Mouse (Mus musculus): Measurements from ENCODE around the gene Sh2d1a. TPM values are rescaled to one million over a fixed set of nuclear protein-coding genes. Genes with fewer than 3 reads are reported as not detected.

Sh2d1a gene
- 17.0 to 76.0 TPM (median 21.6 TPM) in 3 replicates for total RNA-seq (2017)

- ATAC-seq (replicated peaks; ENCODE audit: insufficient number of reproducible peaks, low FRiP score, low TSS enrichment, poor library complexity, severe bottlenecking): no peak
These were observed at the start of gene Sh2d1a for GRCm38 (mm10) chrX:42502291-42503043. Sh2d1a (plus strand) TSS chrX:42502453.

DNA sequence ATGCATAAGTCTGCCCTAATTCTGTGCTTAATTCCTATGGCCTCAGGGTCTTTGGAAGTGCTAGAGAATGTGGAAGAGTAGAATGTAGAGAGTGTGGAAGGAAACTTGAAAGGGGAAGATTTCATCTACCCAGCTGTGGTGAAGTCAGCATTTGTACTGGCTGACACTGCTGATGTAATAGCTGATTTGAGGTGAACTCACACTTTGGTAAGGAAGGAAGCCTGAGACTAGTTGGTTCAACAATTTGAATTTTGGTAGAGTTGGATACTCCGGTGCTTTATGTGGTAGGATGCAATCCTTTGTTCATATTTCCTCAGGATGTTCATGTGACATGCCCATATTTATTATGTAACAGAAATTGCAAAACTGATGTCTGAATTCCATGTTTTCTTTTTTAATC is 49.3 kb upstream of the Sh2d1a start:
- ATAC-seq (replicated peaks; ENCODE audit: insufficient number of reproducible peaks, low FRiP score, low TSS enrichment, poor library complexity, severe bottlenecking): no peak

GRCm38 (mm10) chrX:42454533-42454932 is 47.7 kb upstream of the Sh2d1a start:
- no peak for ATAC-seq (replicated peaks; ENCODE audit: insufficient number of reproducible peaks, low FRiP score, low TSS enrichment, poor library complexity, severe bottlenecking)

DNA sequence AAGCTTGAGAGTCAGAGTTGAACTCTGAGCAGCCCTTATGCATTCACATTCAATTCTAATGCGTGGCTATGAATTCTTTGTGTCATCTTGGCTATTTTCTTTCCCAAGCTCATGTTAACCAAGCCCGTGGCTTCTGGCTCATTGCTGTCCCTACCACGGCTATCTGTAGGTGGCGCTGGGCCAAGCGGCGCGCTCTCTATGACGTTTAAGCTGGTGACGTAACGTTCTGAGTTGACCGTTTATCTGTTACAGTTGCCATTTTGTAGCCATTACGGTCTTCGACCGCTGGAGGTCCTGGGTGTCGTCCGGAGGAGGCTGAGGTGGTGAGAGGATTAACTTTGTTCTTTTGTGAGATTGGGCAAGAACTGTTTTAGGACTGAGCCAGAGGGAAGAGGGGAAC is 12.8 kb upstream of the Sh2d1a start, which contains the start of gene Tex13c2:
Gene Tex13c2, plus strand, starts transcription at position 246 of the 400 bp plus-strand sequence.
- ATAC-seq (replicated peaks; ENCODE audit: insufficient number of reproducible peaks, low FRiP score, low TSS enrichment, poor library complexity, severe bottlenecking): no peak

DNA sequence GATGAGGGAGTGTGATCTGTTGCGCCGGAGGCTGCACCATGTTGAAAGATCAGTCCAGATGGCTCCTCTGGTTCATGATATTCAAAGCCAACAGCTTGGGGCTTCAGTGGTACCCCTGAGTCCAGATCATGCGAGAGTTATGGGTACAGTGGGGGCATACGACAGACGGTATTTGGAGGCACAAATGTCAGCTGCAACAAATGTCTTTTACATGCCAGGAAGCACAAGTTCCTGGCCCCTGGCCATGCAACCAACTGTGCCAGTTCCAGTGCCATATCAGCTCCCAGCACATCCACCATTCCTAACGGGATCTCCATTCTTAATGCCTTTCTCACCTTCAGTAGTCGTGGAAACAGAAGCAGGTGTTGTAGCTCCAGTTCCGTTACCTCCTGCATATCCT is 11.9 kb upstream of the Sh2d1a start:
- ATAC-seq (replicated peaks; ENCODE audit: insufficient number of reproducible peaks, low FRiP score, low TSS enrichment, poor library complexity, severe bottlenecking): no peak

GRCm38 (mm10) chrX:42500538-42500937 is 1.7 kb upstream of the Sh2d1a start:
- no peak for ATAC-seq (replicated peaks; ENCODE audit: insufficient number of reproducible peaks, low FRiP score, low TSS enrichment, poor library complexity, severe bottlenecking)

GRCm38 (mm10) chrX:42511105-42511504 is 8.9 kb downstream of the Sh2d1a start:
- ATAC-seq (replicated peaks; ENCODE audit: insufficient number of reproducible peaks, low FRiP score, low TSS enrichment, poor library complexity, severe bottlenecking): no peak

DNA sequence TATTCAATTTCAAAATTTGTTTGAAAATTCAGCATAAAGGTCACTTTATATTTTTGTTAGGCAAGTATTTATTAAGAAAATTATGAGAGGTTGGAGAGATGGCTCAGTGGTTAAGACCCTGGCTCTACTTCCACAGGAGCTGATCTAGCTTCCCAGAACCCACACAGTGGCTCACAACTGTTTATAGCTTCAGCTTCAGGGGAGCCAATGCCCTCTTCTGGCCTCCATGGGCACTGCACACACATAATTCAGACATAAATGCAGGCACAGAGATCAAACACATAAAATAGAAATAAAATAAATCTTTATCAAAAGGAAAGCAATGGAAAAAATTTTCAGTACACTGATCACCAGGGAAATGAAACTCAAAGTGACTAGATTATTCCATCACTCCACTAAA is 10.3 kb downstream of the Sh2d1a start:
- ATAC-seq (replicated peaks; ENCODE audit: insufficient number of reproducible peaks, low FRiP score, low TSS enrichment, poor library complexity, severe bottlenecking): no peak

DNA sequence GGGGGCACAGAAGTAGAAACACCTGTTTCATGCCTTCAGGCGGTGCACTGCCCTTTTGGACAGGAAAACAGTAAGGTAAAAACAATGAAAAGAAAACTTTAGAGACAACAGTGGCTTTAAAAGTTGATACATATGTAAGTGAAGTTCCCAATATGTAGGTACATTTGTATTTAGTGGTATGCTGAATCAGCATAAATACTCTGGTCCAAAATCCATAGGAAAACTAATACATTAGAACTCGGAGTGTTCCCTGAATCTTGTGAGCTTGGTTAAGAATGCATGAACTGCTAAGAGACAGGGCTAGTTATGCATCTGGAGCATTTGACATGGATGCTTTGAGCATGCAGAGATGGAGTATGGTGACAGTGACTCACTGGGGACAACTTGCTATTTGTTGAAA is 20.6 kb downstream of the Sh2d1a start:
- ATAC-seq (replicated peaks; ENCODE audit: insufficient number of reproducible peaks, low FRiP score, low TSS enrichment, poor library complexity, severe bottlenecking): no peak

DNA sequence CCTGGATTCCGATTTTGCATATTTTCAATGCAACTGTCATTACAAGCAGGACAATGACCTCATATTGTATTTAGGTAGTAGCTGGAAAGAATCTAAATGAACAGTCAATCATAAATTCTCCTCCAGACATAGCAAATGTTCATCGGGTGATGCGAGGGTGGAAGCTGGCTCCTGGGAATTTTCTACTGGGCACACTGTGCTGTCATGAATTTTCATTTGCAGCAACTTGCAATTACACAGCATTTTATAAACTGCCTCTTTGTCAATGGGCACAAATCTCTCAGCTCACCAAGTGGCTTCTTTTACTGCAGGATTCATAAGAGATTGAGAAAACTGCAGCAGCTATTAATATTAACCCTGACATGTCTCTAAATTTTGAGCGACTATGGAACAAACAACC is 28.4 kb downstream of the Sh2d1a start:
- no peak for ATAC-seq (replicated peaks; ENCODE audit: insufficient number of reproducible peaks, low FRiP score, low TSS enrichment, poor library complexity, severe bottlenecking)

GRCm38 (mm10) chrX:42540030-42540755 is 37.9 kb downstream of the Sh2d1a start:
- no peak for ATAC-seq (replicated peaks; ENCODE audit: insufficient number of reproducible peaks, low FRiP score, low TSS enrichment, poor library complexity, severe bottlenecking)

DNA sequence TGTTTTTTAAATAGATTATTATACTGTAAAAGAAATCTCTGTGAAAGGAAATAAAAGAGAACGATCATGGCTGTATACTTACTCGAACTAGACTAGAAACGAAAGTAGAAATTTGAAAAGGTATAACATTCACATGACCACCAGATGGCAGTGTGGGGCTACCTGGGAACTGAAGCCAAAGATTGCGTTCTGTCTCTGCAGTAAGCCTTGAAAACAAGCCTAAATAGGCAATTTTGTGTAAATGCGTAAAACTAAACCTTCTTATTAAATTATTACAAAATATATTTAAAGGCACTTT is 38.5 kb downstream of the Sh2d1a start:
- no peak for ATAC-seq (replicated peaks; ENCODE audit: insufficient number of reproducible peaks, low FRiP score, low TSS enrichment, poor library complexity, severe bottlenecking)

DNA sequence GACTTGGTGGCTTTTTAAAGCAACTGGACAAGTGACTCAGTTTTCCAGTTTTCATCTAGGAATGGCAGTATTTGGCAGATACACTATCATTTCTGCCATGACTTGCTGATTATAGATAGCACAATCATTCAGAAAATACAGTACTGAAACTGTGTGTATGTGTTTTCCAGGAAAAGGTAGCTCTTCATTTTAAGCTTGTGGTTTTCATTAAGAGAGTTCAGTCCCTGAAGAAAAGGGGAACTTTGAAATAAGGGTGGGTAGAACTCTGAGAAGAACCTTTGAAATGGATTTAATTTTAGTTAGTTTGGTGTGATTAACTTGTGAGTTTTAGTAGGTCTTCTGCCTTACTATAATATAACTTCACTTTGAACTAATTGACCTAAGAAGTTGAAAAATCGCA is 42.8 kb downstream of the Sh2d1a start:
- ATAC-seq (replicated peaks; ENCODE audit: insufficient number of reproducible peaks, low FRiP score, low TSS enrichment, poor library complexity, severe bottlenecking): no peak

DNA sequence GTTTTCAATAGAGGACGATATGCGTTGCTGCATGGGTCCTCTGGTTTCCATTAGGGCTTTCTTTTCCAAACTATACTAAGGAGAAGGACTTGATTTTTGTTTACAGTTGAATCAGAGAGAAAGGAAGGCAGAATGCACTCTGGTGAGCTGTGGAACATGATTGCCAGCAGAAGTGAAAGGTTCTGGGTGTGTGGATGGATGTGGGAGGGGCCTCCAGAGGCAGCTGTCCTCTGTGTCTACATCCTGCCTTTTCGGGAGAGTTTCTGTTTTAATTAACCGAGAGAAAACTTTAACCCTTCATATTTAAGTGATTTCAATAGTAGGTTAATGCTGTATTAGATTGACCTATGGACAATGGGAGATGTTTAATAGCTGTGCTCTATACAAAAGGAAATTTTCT is 46.3 kb downstream of the Sh2d1a start:
- no peak for ATAC-seq (replicated peaks; ENCODE audit: insufficient number of reproducible peaks, low FRiP score, low TSS enrichment, poor library complexity, severe bottlenecking)

GRCm38 (mm10) chrX:42557284-42557683 is 55.0 kb downstream of the Sh2d1a start:
- no peak for ATAC-seq (replicated peaks; ENCODE audit: insufficient number of reproducible peaks, low FRiP score, low TSS enrichment, poor library complexity, severe bottlenecking)

DNA sequence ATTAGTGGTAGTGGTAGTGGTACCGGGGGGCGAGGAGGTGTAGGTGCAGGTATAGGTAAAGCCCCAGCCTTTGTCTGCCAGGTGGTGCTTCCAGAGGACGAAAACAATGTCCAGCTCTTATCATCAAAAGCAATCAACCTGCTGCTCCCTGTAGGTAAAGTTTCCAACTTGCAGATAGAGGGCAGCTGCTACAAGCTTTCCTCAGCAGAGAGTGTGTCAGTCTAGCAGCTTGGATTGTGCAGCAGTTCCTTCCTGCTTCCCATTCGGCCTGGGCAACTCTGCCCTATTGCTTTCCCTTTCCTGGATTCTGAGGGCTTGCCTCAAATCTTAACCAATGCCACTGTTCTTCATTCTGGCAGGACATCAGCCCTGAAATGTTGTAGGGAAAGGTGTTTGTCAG is 56.4 kb downstream of the Sh2d1a start:
- ATAC-seq (replicated peaks; ENCODE audit: insufficient number of reproducible peaks, low FRiP score, low TSS enrichment, poor library complexity, severe bottlenecking): no peak

Other genes with a start within 250 kb of the Sh2d1a start
- 0.78 TPM in 1 of 3 replicates, not detected in the others for gene Tex13c2, start 12.8 kb upstream of the Sh2d1a start, total RNA-seq (2017)